Mouse (Mus musculus): ENCODE measurements around the gene Abhd4. TPM values are rescaled to one million over a fixed set of nuclear protein-coding genes. Genes with fewer than 3 reads are reported as not detected.
A peak's percentile ranks its signal among the peaks of the same experiment; 100 is the strongest.
"Not testable (repeated sequence)": the region's sequence is repeated elsewhere in the genome, so short reads cannot be mapped to it uniquely, and the experiment has no call there.

Gene Abhd4
- polyA plus RNA-seq, 1 experiment from 2014 or later = 40.2 TPM

- peak overlapping the region; percentile 55 for H3K9ac ChIP-seq (ENCODE audit: low read length)
- H3K27ac ChIP-seq (replicated peaks) = peak overlapping the region; percentile 58
- H3K9me3 ChIP-seq (ENCODE audit: control insufficient read depth, low read length) = no peaks in the 10 kb centered on the region
- H3K4me2 ChIP-seq (replicated peaks; ENCODE audit: low read depth) = peak overlapping the region; percentile 60
- no peaks in the 10 kb centered on the region for H3K36me3 ChIP-seq (ENCODE audit: control insufficient read depth, insufficient read depth, low read length)
- peaks cover 5% of the 10 kb centered on the region; the same call in 1 of the 2 replicates for H3K4me1 ChIP-seq (replicated peaks; ENCODE audit: control insufficient read depth, insufficient read depth)
- ATAC-seq (ENCODE audit: low FRiP score, low TSS enrichment) (peak; percentile 43), DNase-seq (ENCODE audit: low spot score) (peak; percentile 77)
- H3K4me3 ChIP-seq (ENCODE audit: low read depth, low read length) = peak overlapping the region; percentile 32
- WGBS = under 1% methylated on average over 10 of the region's 10 CpGs
- H3K27me3 ChIP-seq (ENCODE audit: control insufficient read depth, insufficient read depth, low read length) = no peaks in the 10 kb centered on the region
- peak; percentile 33 for TF ChIP-seq EP300 (optimal IDR thresholded peaks at IDR 0.05)
- TF ChIP-seq CTCF (IDR thresholded peaks at IDR 0.05; ENCODE audit: low read depth) = peak; percentile 83
Observed at GRCm38 (mm10) chr14:54227911-54228451, 26.0 kb upstream of the Abhd4 start.

GRCm38 (mm10) chr14:54228501-54228900 is 25.5 kb upstream of the Abhd4 start:
- H3K4me1 ChIP-seq (replicated peaks; ENCODE audit: control insufficient read depth, insufficient read depth) = peaks cover 5% of the 10 kb centered on the region; the same call in 1 of the 2 replicates
- no peak for ATAC-seq (ENCODE audit: low FRiP score, low TSS enrichment)
- peak overlapping the region; percentile 60 for H3K4me2 ChIP-seq (replicated peaks; ENCODE audit: low read depth)
- no peak overlapping the region for H3K9ac ChIP-seq (ENCODE audit: low read length)
- no peak for DNase-seq (ENCODE audit: low spot score)
- no peak overlapping the region for H3K4me3 ChIP-seq (ENCODE audit: low read depth, low read length)
- 29% methylated on average over 7 of the region's 7 CpGs for WGBS
- H3K36me3 ChIP-seq (ENCODE audit: control insufficient read depth, insufficient read depth, low read length) = no peaks in the 10 kb centered on the region
- no peak for TF ChIP-seq CTCF (IDR thresholded peaks at IDR 0.05; ENCODE audit: low read depth)
- TF ChIP-seq EP300 (optimal IDR thresholded peaks at IDR 0.05) = no peak
- H3K27me3 ChIP-seq (ENCODE audit: control insufficient read depth, insufficient read depth, low read length) = no peaks in the 10 kb centered on the region
- no peak overlapping the region for H3K27ac ChIP-seq (replicated peaks)
- no peaks in the 10 kb centered on the region for H3K9me3 ChIP-seq (ENCODE audit: control insufficient read depth, low read length)

GRCm38 (mm10) chr14:54228933-54229713 is 24.9 kb upstream of the Abhd4 start:
- 43% methylated on average over 25 of the region's 25 CpGs for WGBS
- TF ChIP-seq EP300 (optimal IDR thresholded peaks at IDR 0.05) = no peak
- TF ChIP-seq CTCF (IDR thresholded peaks at IDR 0.05; ENCODE audit: low read depth) = no peak
- no peak overlapping the region for H3K4me2 ChIP-seq (replicated peaks; ENCODE audit: low read depth)
- no peak overlapping the region for H3K27ac ChIP-seq (replicated peaks)
- no peaks in the 10 kb centered on the region for H3K36me3 ChIP-seq (ENCODE audit: control insufficient read depth, insufficient read depth, low read length)
- H3K27me3 ChIP-seq (ENCODE audit: control insufficient read depth, insufficient read depth, low read length) = no peaks in the 10 kb centered on the region
- peaks cover 5% of the 10 kb centered on the region; the same call in 1 of the 2 replicates for H3K4me1 ChIP-seq (replicated peaks; ENCODE audit: control insufficient read depth, insufficient read depth)
- ATAC-seq (ENCODE audit: low FRiP score, low TSS enrichment) (no peak), DNase-seq (ENCODE audit: low spot score) (no peak)
- no peak overlapping the region for H3K9ac ChIP-seq (ENCODE audit: low read length)
- H3K4me3 ChIP-seq (ENCODE audit: low read depth, low read length) = no peak overlapping the region
- no peaks in the 10 kb centered on the region for H3K9me3 ChIP-seq (ENCODE audit: control insufficient read depth, low read length)

GRCm38 (mm10) chr14:54229849-54230248 is 24.1 kb upstream of the Abhd4 start:
- not testable (repeated sequence) for H3K4me1 ChIP-seq (replicated peaks; ENCODE audit: control insufficient read depth, insufficient read depth); H3K4me3 ChIP-seq (ENCODE audit: low read depth, low read length); DNase-seq (ENCODE audit: low spot score); H3K9me3 ChIP-seq (ENCODE audit: control insufficient read depth, low read length); ATAC-seq (ENCODE audit: low FRiP score, low TSS enrichment); H3K4me2 ChIP-seq (replicated peaks; ENCODE audit: low read depth); H3K36me3 ChIP-seq (ENCODE audit: control insufficient read depth, insufficient read depth, low read length); H3K27me3 ChIP-seq (ENCODE audit: control insufficient read depth, insufficient read depth, low read length); H3K27ac ChIP-seq (replicated peaks); H3K9ac ChIP-seq (ENCODE audit: low read length)
- 89% methylated on average over 3 of the region's 4 CpGs for WGBS

- ATAC-seq (ENCODE audit: low FRiP score, low TSS enrichment) (no peak), DNase-seq (ENCODE audit: low spot score) (no peak)
- no peaks in the 10 kb centered on the region for H3K9me3 ChIP-seq (ENCODE audit: control insufficient read depth, low read length)
- H3K4me2 ChIP-seq (replicated peaks; ENCODE audit: low read depth) = no peak overlapping the region
- H3K9ac ChIP-seq (ENCODE audit: low read length) = no peak overlapping the region
- peaks cover 4% of the 10 kb centered on the region; the same call in 1 of the 2 replicates for H3K36me3 ChIP-seq (ENCODE audit: control insufficient read depth, insufficient read depth, low read length)
- 0 out of 2 replicates have a peak, but pooled peaks cover 2% of the 10 kb centered on the region for H3K4me1 ChIP-seq (replicated peaks; ENCODE audit: control insufficient read depth, insufficient read depth)
- H3K27me3 ChIP-seq (ENCODE audit: control insufficient read depth, insufficient read depth, low read length) = no peaks in the 10 kb centered on the region
- H3K4me3 ChIP-seq (ENCODE audit: low read depth, low read length) = no peak overlapping the region
- no peak for TF ChIP-seq EP300 (optimal IDR thresholded peaks at IDR 0.05)
- no peak overlapping the region; the same call in 1 of the 2 replicates for H3K27ac ChIP-seq (replicated peaks)
- 62% methylated on average over 14 of the region's 14 CpGs for WGBS
Observed at GRCm38 (mm10) chr14:54230638-54231150, 23.3 kb upstream of the Abhd4 start.

Measured in stomach, postnatal 0 days (tissue).